Mouse (Mus musculus) lung, adult 2 months (tissue): Measurements from ENCODE around the gene Poldip3.

ENCODE experiments used
- CTCF ChIP-seq: fragments of 200-500 bp; IDR thresholded peaks from 2 replicates; pipeline ENCODE4 v1.5.1; 2011; ENCODE audit warnings: mild to moderate bottlenecking, low read length, control low read depth; ENCODE audit not compliant: insufficient read depth
- POLR2A ChIP-seq: fragments of 200-500 bp; IDR thresholded peaks from 2 replicates; pipeline ENCODE4 v1.6.1; 2011; ENCODE audit warnings: low read depth, mild to moderate bottlenecking, control low read depth, low read length, borderline replicate concordance; ENCODE audit errors: extremely low read depth

DNA sequence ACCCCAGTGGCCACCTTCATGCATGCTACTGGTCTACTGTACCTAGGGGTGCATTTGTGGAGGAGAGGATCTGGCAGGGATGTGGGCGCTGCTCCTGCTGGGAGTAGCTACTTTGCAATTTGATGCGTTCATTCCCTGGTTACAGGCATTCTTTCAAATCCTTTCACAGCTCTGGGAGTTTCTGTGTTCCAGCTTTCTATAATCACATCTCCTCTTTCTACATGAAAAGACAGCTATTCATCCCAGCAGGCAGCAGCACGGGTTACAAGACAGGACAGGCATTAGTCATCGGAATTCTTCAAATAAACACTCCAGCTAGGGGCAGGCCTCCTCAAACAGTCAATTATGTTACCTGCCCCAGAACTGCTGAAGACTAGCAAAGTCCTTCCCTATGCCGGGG, 6.3 kb downstream of the Poldip3 start:
- TF ChIP-seq CTCF: no peak
- no peak for TF ChIP-seq POLR2A
